In genomic region chr14:8255076-8255729, GRCm38 (mm10) we compare ENCODE assay signal across 8 mouse cellular contexts. TPM values are rescaled to one million over a fixed set of nuclear protein-coding genes. Genes with fewer than 3 reads are reported as not detected.
DNase-seq lines count a peak whose midpoint lies in the region; ATAC-seq and TF ChIP-seq lines count a peak whose summit lies in the region.

No protein-coding gene starts in this region.

- peak; percentile 65 for DNase-seq in kidney, adult 11 months
- DNase-seq in adrenal gland, postnatal 36 days: peak; percentile 49 to 66
- peak; percentile 33 for DNase-seq in fibroblast of lung, adult 2 months (ENCODE audit: low read depth)
- peak; percentile 58 to 63 for DNase-seq in left cerebral cortex, adult 2 months (ENCODE audit: extremely low spot score in 1 of 2, low spot score in 2 of 2)
- DNase-seq in thymus, adult 2 months: peak; percentile 72

- no peak overlapping the region for H3K4me2 ChIP-seq in kidney, embryonic 15.5 days
- no peak overlapping the region for H3K4me2 ChIP-seq in hindbrain, embryonic 16.5 days (ENCODE audit: low read length)
- H3K4me2 ChIP-seq in midbrain, embryonic 15.5 days: no peak overlapping the region

- H3K9ac ChIP-seq in kidney, embryonic 15.5 days: no peak overlapping the region
- no peak overlapping the region for H3K9ac ChIP-seq in hindbrain, embryonic 16.5 days (ENCODE audit: low read depth, low read length)
- no peak overlapping the region for H3K9ac ChIP-seq in midbrain, embryonic 15.5 days

- TF ChIP-seq POLR2A in thymus, adult 2 months (IDR thresholded peaks at IDR 0.05; ENCODE audit: control insufficient read depth, extremely low read depth, insufficient read depth, low read length, poor library complexity): no peak

- intact Hi-C loops in left cerebral cortex, adult 2 months (cut with DNase I): loop anchor here (5.0 to 10.0 kb wide), 2 partner anchors 80 to 163 kb away; partner anchors contain the start of gene Pdhb

- TF ChIP-seq CTCF in left cerebral cortex, adult 2 months (IDR thresholded peaks at IDR 0.05): peak; percentile 59
- TF ChIP-seq CTCF in thymus, adult 2 months (IDR thresholded peaks at IDR 0.05; ENCODE audit: borderline replicate concordance, control insufficient read depth, extremely low read depth, insufficient read depth, low read length, poor library complexity): no peak

- H3K36me3 ChIP-seq in kidney, embryonic 15.5 days: no peaks in the 10 kb centered on the region
- H3K36me3 ChIP-seq in hindbrain, embryonic 16.5 days (ENCODE audit: control insufficient read depth, insufficient read depth, low read length): no peaks in the 10 kb centered on the region
- H3K36me3 ChIP-seq in midbrain, embryonic 15.5 days (replicated peaks): no peaks in the 10 kb centered on the region
- H3K36me3 ChIP-seq in thymus, adult 2 months (ENCODE audit: control insufficient read depth, insufficient read depth, low read length): no peaks in the 10 kb centered on the region

- 71% methylated on average over 7 of the region's 7 CpGs for WGBS in kidney, embryonic 15.5 days
- WGBS in hindbrain, embryonic 16.5 days: 77% methylated on average over 7 of the region's 7 CpGs
- 76% methylated on average over 7 of the region's 7 CpGs for whole genome bisulfite sequencing in midbrain, embryonic 15.5 days
- WGBS in thymus, adult 2 months: 49% methylated on average over 7 of the region's 7 CpGs

- no peak for ATAC-seq in kidney, embryonic 15.5 days (replicated peaks; ENCODE audit: low FRiP score)
- peak; percentile 60 for ATAC-seq in hindbrain, embryonic 16.5 days
- peak; percentile 74 for ATAC-seq in midbrain, embryonic 15.5 days (replicated peaks)

- H3K4me1 ChIP-seq in kidney, embryonic 15.5 days: 0 out of 2 replicates have a peak, but pooled peaks cover 4% of the 10 kb centered on the region
- no peaks in the 10 kb centered on the region for H3K4me1 ChIP-seq in hindbrain, embryonic 16.5 days (ENCODE audit: control insufficient read depth, insufficient read depth, low read depth, low read length)
- H3K4me1 ChIP-seq in midbrain, embryonic 15.5 days: no peaks in the 10 kb centered on the region
- peaks cover 3% of the 10 kb centered on the region for H3K4me1 ChIP-seq in thymus, adult 2 months (replicated peaks; ENCODE audit: control insufficient read depth, insufficient read depth, low read length)

- no peak overlapping the region for H3K4me3 ChIP-seq in kidney, embryonic 15.5 days (replicated peaks)
- no peak overlapping the region for H3K4me3 ChIP-seq in hindbrain, embryonic 16.5 days (ENCODE audit: low read length)
- no peak overlapping the region for H3K4me3 ChIP-seq in left cerebral cortex, adult 2 months
- H3K4me3 ChIP-seq in midbrain, embryonic 15.5 days: no peak overlapping the region
- no peak overlapping the region for H3K4me3 ChIP-seq in thymus, adult 2 months (ENCODE audit: control insufficient read depth, insufficient read depth, low read length)

- H3K27ac ChIP-seq in kidney, embryonic 15.5 days: no peak overlapping the region
- H3K27ac ChIP-seq in hindbrain, embryonic 16.5 days (ENCODE audit: low read depth, low read length): no peak overlapping the region
- H3K27ac ChIP-seq in left cerebral cortex, adult 2 months: no peak overlapping the region
- no peak overlapping the region for H3K27ac ChIP-seq in midbrain, embryonic 15.5 days
- no peak overlapping the region for H3K27ac ChIP-seq in thymus, adult 2 months (ENCODE audit: control insufficient read depth, insufficient read depth, low read length)

- H3K27me3 ChIP-seq in kidney, embryonic 15.5 days: 0 out of 2 replicates have a peak, but pooled peaks cover 3% of the 10 kb centered on the region
- no peaks in the 10 kb centered on the region for H3K27me3 ChIP-seq in hindbrain, embryonic 16.5 days (replicated peaks; ENCODE audit: control insufficient read depth, insufficient read depth, low read length)
- no peaks in the 10 kb centered on the region for H3K27me3 ChIP-seq in midbrain, embryonic 15.5 days (replicated peaks)
- no peaks in the 10 kb centered on the region for H3K27me3 ChIP-seq in thymus, adult 2 months (ENCODE audit: control insufficient read depth, insufficient read depth, low read length)

- H3K9me3 ChIP-seq in kidney, embryonic 15.5 days (replicated peaks): no peaks in the 10 kb centered on the region
- H3K9me3 ChIP-seq in hindbrain, embryonic 16.5 days (ENCODE audit: control insufficient read depth, low read length): no peaks in the 10 kb centered on the region
- H3K9me3 ChIP-seq in midbrain, embryonic 15.5 days: no peaks in the 10 kb centered on the region

RNA-seq across cellular contexts. Expression of gene Acox2, which starts 4.0 kb away (rescaled TPM):
- 0.94 and 1.1 TPM in 2 replicates for polyA plus RNA-seq in kidney, embryonic 15.5 days (2015; fragmentation: Nextera tagmentation; extraction: Ambion mirVana)
- under 1 TPM; 0.50 to 0.92 TPM for total RNA-seq in adrenal gland, postnatal 36 days (2021)
- 0.09 and 0.23 TPM in 2 replicates for polyA plus RNA-seq in hindbrain, embryonic 16.5 days (2015; fragmentation: Nextera tagmentation; extraction: Ambion mirVana)
- total RNA-seq in left cerebral cortex, adult 2 months (2021): under 1 TPM in 1 of 2 experiments, not detected in 1; 0.36 TPM
- polyA plus RNA-seq in midbrain, embryonic 15.5 days (2015; fragmentation: Nextera tagmentation; extraction: Ambion mirVana): not detected in 2 replicates
- polyA plus RNA-seq in thymus, adult 2 months (2012; rRNA removed): 0.46 and 0.84 TPM in 2 replicates

RNA-seq across cellular contexts. Expression of gene Kctd6, which starts 41.3 kb away (rescaled TPM):
- polyA plus RNA-seq in kidney, embryonic 15.5 days (2015; fragmentation: Nextera tagmentation; extraction: Ambion mirVana): 9.0 and 9.3 TPM in 2 replicates
- 10 to 100 TPM; 14.3 to 15.2 TPM for total RNA-seq in adrenal gland, postnatal 36 days (2021)
- 5.4 and 5.7 TPM in 2 replicates for polyA plus RNA-seq in hindbrain, embryonic 16.5 days (2015; fragmentation: Nextera tagmentation; extraction: Ambion mirVana)
- total RNA-seq in left cerebral cortex, adult 2 months (2021): 10 to 100 TPM; 41.5 to 42.1 TPM
- 18.3 and 19.6 TPM in 2 replicates for polyA plus RNA-seq in midbrain, embryonic 15.5 days (2015; fragmentation: Nextera tagmentation; extraction: Ambion mirVana)
- polyA plus RNA-seq in thymus, adult 2 months (2012; rRNA removed): 6.6 and 7.3 TPM in 2 replicates
